Mouse (Mus musculus): Measurements from ENCODE around the gene Alox5ap. TPM values are rescaled to one million over a fixed set of nuclear protein-coding genes. Genes with fewer than 3 reads are reported as not detected.

Alox5ap gene
- 10 to 100 TPM in 1 of 2 experiments, 1 to 10 TPM in 1; 6.2 to 11.0 TPM for total RNA-seq (2021)
- long read RNA-seq, experiment 1, partial matches to known transcripts = 0 of 10 reads
- long read RNA-seq, experiment 1, other reads (novel, unspliced or antisense) = 6 of 10 reads
- long read RNA-seq, experiment 2, transcript Alox5ap-201 (5 exons, 1,251 nt) = major isoform, 9 of 11 reads
- long read RNA-seq, experiment 2, partial matches to known transcripts = 0 of 11 reads
- long read RNA-seq, experiment 2, other reads (novel, unspliced or antisense) = 2 of 11 reads

GRCm38 (mm10) chr5:149264405-149264804 lies at the start of gene Alox5ap:
Alox5ap (plus strand) TSS chr5:149264767.
- DNase-seq = no peak

GRCm38 (mm10) chr5:149215540-149215939 lies 49.0 kb upstream of the Alox5ap start:
- DNase-seq = no peak

GRCm38 (mm10) chr5:149217524-149218357 lies 46.8 kb upstream of the Alox5ap start:
- DNase-seq = no peak

GRCm38 (mm10) chr5:149219493-149219892 lies 45.1 kb upstream of the Alox5ap start:
- DNase-seq = no peak

GRCm38 (mm10) chr5:149221355-149221754 lies 43.2 kb upstream of the Alox5ap start:
- no peak for DNase-seq

GRCm38 (mm10) chr5:149224666-149225065 lies 39.9 kb upstream of the Alox5ap start:
- no peak for DNase-seq

- DNase-seq = peak; percentile 99
These were observed 35.6 kb upstream of the Alox5ap start for GRCm38 (mm10) chr5:149228700-149229618.

- DNase-seq = no peak
These were observed 34.8 kb upstream of the Alox5ap start for GRCm38 (mm10) chr5:149229619-149230339.

- no peak for DNase-seq
These were observed 29.6 kb upstream of the Alox5ap start for GRCm38 (mm10) chr5:149235002-149235401.

GRCm38 (mm10) chr5:149237221-149237950 lies 27.2 kb upstream of the Alox5ap start:
- peak; percentile 39 for DNase-seq

GRCm38 (mm10) chr5:149242467-149242866 lies 22.1 kb upstream of the Alox5ap start:
- no peak for DNase-seq

GRCm38 (mm10) chr5:149243053-149243452 lies 21.5 kb upstream of the Alox5ap start:
- DNase-seq = no peak

GRCm38 (mm10) chr5:149245391-149245964 lies 19.1 kb upstream of the Alox5ap start:
- no peak for DNase-seq

- DNase-seq = peak; percentile 64
These were observed 18.5 kb upstream of the Alox5ap start for GRCm38 (mm10) chr5:149245965-149246470.

GRCm38 (mm10) chr5:149247047-149247904 lies 17.3 kb upstream of the Alox5ap start:
- no peak for DNase-seq

GRCm38 (mm10) chr5:149252303-149252702 lies 12.3 kb upstream of the Alox5ap start:
- DNase-seq = no peak

GRCm38 (mm10) chr5:149253491-149253890 lies 11.1 kb upstream of the Alox5ap start:
- no peak for DNase-seq

GRCm38 (mm10) chr5:149255522-149255921 lies 9.0 kb upstream of the Alox5ap start:
- no peak for DNase-seq
